Mouse (Mus musculus): ENCODE data around the gene Pus7.

- TF ChIP-seq POLR2A (IDR thresholded peaks at IDR 0.05; ENCODE audit: borderline replicate concordance, low read depth, low read length) (no peak), CTCF (IDR thresholded peaks at IDR 0.05; ENCODE audit: low read depth, low read length) (no peak)
These were observed 24.9 kb downstream of the Pus7 start for GRCm38 (mm10) chr5:23758633-23759032.
